Mouse (Mus musculus) brain, embryonic 14.5 days (tissue): Measurements from ENCODE around the gene Dennd1a.

Experiments used
- CTCF ChIP-seq: fragments of 200-500 bp; IDR thresholded peaks from 2 replicates; pipeline ENCODE4 v1.5.1; 2012; ENCODE audit warnings: inconsistent platforms, mild to moderate bottlenecking, moderate library complexity, borderline replicate concordance; ENCODE audit not compliant: insufficient read depth, insufficient read length; ENCODE audit errors: extremely low read depth
- POLR2A ChIP-seq: fragments of 200-500 bp; IDR thresholded peaks from 2 replicates; pipeline ENCODE4 v1.6.1; 2012; ENCODE audit warnings: mild to moderate bottlenecking, inconsistent platforms, borderline replicate concordance; ENCODE audit not compliant: poor library complexity, insufficient read depth, insufficient read length, severe bottlenecking; ENCODE audit errors: extremely low read depth

DNA sequence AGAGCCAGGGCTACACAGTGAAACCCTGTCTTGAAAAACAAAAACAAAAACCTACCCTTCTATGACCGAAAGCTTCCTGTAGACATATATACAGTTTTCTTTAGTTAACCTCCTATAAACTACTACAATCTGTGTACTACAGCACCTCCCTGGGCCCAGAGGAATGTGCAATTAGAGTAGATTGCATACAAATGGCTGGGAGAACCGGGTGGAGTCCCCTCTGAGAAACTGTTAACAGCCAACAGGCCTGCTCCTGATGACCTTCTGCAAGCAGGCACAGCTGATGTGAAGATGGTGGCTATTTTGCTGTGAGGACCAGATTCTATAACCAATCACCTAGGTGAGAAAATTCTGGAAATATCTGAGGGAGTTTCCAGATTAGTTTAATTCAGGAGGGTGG, 1.0 kb upstream of the Dennd1a start:
- TF ChIP-seq CTCF (no peak), POLR2A (no peak)
